Mouse (Mus musculus) G1E (cell line): ENCODE results near the gene Agl.

Experiments used
- CTCF ChIP-seq: IDR thresholded peaks from 2 replicates; pipeline ENCODE4 v1.5.1; 2012; ENCODE audit warnings: low read depth, low read length, inconsistent platforms, mixed read lengths
- GATA1 ChIP-seq: IDR thresholded peaks from 2 replicates; pipeline ENCODE4 v1.6.1; 2012; ENCODE audit warnings: borderline replicate concordance, low read length, inconsistent platforms, mixed read lengths
- GATA2 ChIP-seq: IDR thresholded peaks from 2 replicates; pipeline ENCODE4 v1.6.1; 2012; ENCODE audit warnings: low read depth, low read length, inconsistent platforms, borderline replicate concordance
- POLR2AphosphoS5 ChIP-seq: IDR thresholded peaks from 2 replicates; pipeline ENCODE4 v1.6.1; 2012; ENCODE audit warnings: low read depth, low read length, inconsistent platforms; ENCODE audit not compliant: insufficient replicate concordance
- TAL1 ChIP-seq: conservative IDR thresholded peaks from 2 replicates; pipeline ENCODE4 v1.6.1; 2012; ENCODE audit warnings: low read depth, low read length, inconsistent platforms, mixed read lengths

GRCm38 (mm10) chr3:116784290-116784689, 23.7 kb downstream of the Agl start:
- TF ChIP-seq CTCF, result no peak
- TF ChIP-seq POLR2AphosphoS5, result no peak
- no peak for TF ChIP-seq GATA2
- no peak for TF ChIP-seq GATA1
- no peak for TF ChIP-seq TAL1
